Mouse (Mus musculus) liver, embryonic 16.5 days (tissue): ENCODE results near the gene Rnasek. TPM values are rescaled to one million over a fixed set of nuclear protein-coding genes. Genes with fewer than 3 reads are reported as not detected.

Experiments used
- ATAC-seq: fragments of 200-750 bp; cut with Nextera tagmentation; 2 replicates; pipeline ENCODE4 v1.8.0; 2017; ENCODE audit warnings: low read depth, mild to moderate bottlenecking, moderate number of reproducible peaks, moderate library complexity
- H3K27ac ChIP-seq: fragments of 300-500 bp; sonication (generic); 2 replicates; pipeline ENCODE4 v1.5.1; 2014; ENCODE audit warnings: mild to moderate bottlenecking, low read length
- H3K27me3 ChIP-seq: fragments of 300-500 bp; sonication (generic); 2 replicates; pipeline ENCODE4 v1.6.1; 2014; ENCODE audit warnings: low read depth, low read length, mixed read lengths; ENCODE audit not compliant: control insufficient read depth, insufficient read depth
- H3K36me3 ChIP-seq: fragments of 300-500 bp; sonication (generic); 2 replicates; pipeline ENCODE4 v1.6.1; 2014; ENCODE audit warnings: mild to moderate bottlenecking; ENCODE audit not compliant: control insufficient read depth, insufficient read depth
- H3K4me1 ChIP-seq: fragments of 300-500 bp; sonication (generic); 2 replicates; pipeline ENCODE4 v1.6.1; 2014; ENCODE audit warnings: low read depth, low read length, mixed read lengths; ENCODE audit not compliant: control insufficient read depth
- H3K4me2 ChIP-seq: fragments of 300-500 bp; sonication (generic); 2 replicates; pipeline ENCODE4 v1.6.1; 2014; ENCODE audit warnings: low read depth, low read length, mixed read lengths
- H3K4me3 ChIP-seq: fragments of 300-500 bp; sonication (generic); 2 replicates; pipeline ENCODE4 v1.5.1; 2014; ENCODE audit warnings: low read depth, mild to moderate bottlenecking, low read length
- H3K9ac ChIP-seq: fragments of 300-500 bp; sonication (generic); 2 replicates; pipeline ENCODE4 v1.6.1; 2014; ENCODE audit warnings: low read depth, low read length
- H3K9me3 ChIP-seq: fragments of 300-500 bp; sonication (generic); replicated peaks from 2 replicates; pipeline ENCODE4 v1.6.1; 2016; ENCODE audit warnings: low read length; ENCODE audit not compliant: control insufficient read depth
- WGBS: fragments of 180-500 bp; shearing (Covaris S2); extraction: QIAGEN DNeasy Blood & Tissue Kit; methylation state at CpG from one replicate; pipeline ENCODE4 v1.1.7; 2014; ENCODE audit not compliant: insufficient replicate concordance; 5-methylcytosine and 5-hydroxymethylcytosine counted together
- microRNA counts: library from miRNA; unstranded; fragments of <30 nt; microRNA quantifications from one replicate; lab custom pipeline; 2016
- microRNA-seq: library from miRNA; unstranded; fragments of <30 nt; microRNA quantifications from one replicate; pipeline ENCODE4, GENCODE M21; 2016
- polyA plus RNA-seq: library from polyadenylated mRNA; unstranded; fragments of >200 nt; fragmentation: Nextera tagmentation; extraction: Ambion mirVana; gene quantifications from 2 replicates; pipeline ENCODE4 v1.2.1, GENCODE M21; 2015

Rnasek gene
- polyA plus RNA-seq, 1 experiment from 2014 or later = 159 TPM

DNA sequence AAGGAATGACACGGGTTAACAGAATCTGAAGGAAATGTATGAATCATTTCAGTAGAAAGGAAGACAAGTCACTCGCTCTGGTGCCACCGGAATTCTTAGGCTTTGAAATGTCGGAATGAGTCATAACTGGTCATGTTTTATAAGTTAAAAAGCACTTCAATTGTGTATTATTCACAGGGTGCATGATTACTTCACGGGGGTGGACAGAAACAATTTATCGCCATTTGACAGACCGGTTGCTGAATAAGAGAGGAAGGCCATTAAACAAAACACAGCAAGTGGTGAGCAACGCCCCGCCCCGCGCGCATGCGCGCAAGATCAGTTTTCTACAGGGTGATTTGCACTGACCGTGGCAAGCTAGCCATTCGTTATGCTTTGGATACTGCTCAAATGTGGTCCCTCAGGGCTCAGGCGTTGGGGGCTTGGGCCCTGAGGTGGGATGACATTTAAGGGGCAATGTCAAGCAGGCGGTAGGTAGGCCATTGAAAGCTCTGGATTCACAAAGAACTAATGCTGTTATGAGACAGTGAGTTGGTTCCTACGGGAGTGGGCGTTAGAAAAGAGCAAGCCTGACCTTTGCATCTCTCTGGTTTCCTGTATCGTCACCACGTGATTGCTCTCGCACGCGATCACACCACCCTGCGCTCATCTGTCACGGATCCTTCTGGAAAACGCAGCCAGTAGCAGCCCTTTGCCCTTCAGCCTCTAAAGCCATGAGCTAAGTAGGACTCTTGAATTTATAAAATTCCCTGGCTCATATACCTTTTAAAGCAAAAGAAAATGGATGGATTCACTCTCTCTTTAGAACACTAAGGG, 50.1 kb downstream of the Rnasek start:
- 78% methylated on average over 28 of the region's 28 CpGs for WGBS
- H3K4me2 ChIP-seq = no peak overlapping the region
- H3K27ac ChIP-seq = no peak overlapping the region
- H3K27me3 ChIP-seq = no peaks in the 10 kb centered on the region
- H3K4me1 ChIP-seq = no peaks in the 10 kb centered on the region
- H3K9ac ChIP-seq = no peak overlapping the region
- H3K4me3 ChIP-seq = no peak overlapping the region
- H3K9me3 ChIP-seq = no peaks in the 10 kb centered on the region
- no peak for ATAC-seq
- no peaks in the 10 kb centered on the region for H3K36me3 ChIP-seq

MicroRNAs within 50 kb of the gene (microRNA counts, 519-probe panel; counts per million panel counts)
- 60.7 counts per million for microRNA mmu-miR-195 (lab: Ali Mortazavi, UCI)
- 2,254 counts per million, percentile 43 among the panel's probes with 10 or more counts for microRNA mmu-miR-497 (lab: Ali Mortazavi, UCI)

Small RNAs within 50 kb of the gene (microRNA-seq; reads per million reads assigned to microRNA genes)
- 302 reads per million, percentile 65 among the genes with 10 or more reads in this experiment for gene Mir195a
- not detected for gene Mir497
- gene Mir497b = not detected

Other genes starting within 250 kb of the Rnasek start
- 255 and 280 TPM in 2 replicates for gene Gabarap, start 248.7 kb downstream of the Rnasek start, polyA plus RNA-seq
- 17.5 and 18.2 TPM in 2 replicates for gene Phf23, start 244.1 kb downstream of the Rnasek start, polyA plus RNA-seq
- 4.4 and 5.1 TPM in 2 replicates for gene Dvl2, start 239.2 kb downstream of the Rnasek start, polyA plus RNA-seq
- 127 and 138 TPM in 2 replicates for gene Acadvl, start 224.4 kb downstream of the Rnasek start, polyA plus RNA-seq
- 0.40 and 0.53 TPM in 2 replicates for gene Dlg4, start 222.9 kb downstream of the Rnasek start, polyA plus RNA-seq
- 5.0 and 6.0 TPM in 2 replicates for gene Asgr1, start 185.8 kb downstream of the Rnasek start, polyA plus RNA-seq
- 12.9 and 13.1 TPM in 2 replicates for gene Asgr2, start 147.2 kb downstream of the Rnasek start, polyA plus RNA-seq
- gene Mgl2, start 109.5 kb downstream of the Rnasek start, polyA plus RNA-seq = 2.5 and 3.0 TPM in 2 replicates
- gene Clec10a, start 83.6 kb downstream of the Rnasek start, polyA plus RNA-seq = 0.63 and 0.64 TPM in 2 replicates
- 1.1 and 1.3 TPM in 2 replicates for gene Slc16a11, start 27.1 kb downstream of the Rnasek start, polyA plus RNA-seq
- 2.6 and 4.3 TPM in 2 replicates for gene Slc16a13, start 18.8 kb downstream of the Rnasek start, polyA plus RNA-seq
- gene Bcl6b, start 10.0 kb downstream of the Rnasek start, polyA plus RNA-seq = 2.1 and 2.3 TPM in 2 replicates
- gene 0610010K14Rik, start 1.9 kb downstream of the Rnasek start, polyA plus RNA-seq = 53.9 and 54.5 TPM in 2 replicates
- gene Gm21988, start within 50 bp of the Rnasek start, polyA plus RNA-seq = 3.4 and 4.3 TPM in 2 replicates
- gene Alox12, start 15.5 kb upstream of the Rnasek start, polyA plus RNA-seq = 13.0 and 14.8 TPM in 2 replicates
- gene Alox12e, start 82.8 kb upstream of the Rnasek start, polyA plus RNA-seq = 0.11 TPM in 1 of 2 replicates, not detected in the other
- 1.7 and 2.0 TPM in 2 replicates for gene Alox15, start 112.2 kb upstream of the Rnasek start, polyA plus RNA-seq
- gene Pelp1, start 170.2 kb upstream of the Rnasek start, polyA plus RNA-seq = 11.1 and 13.1 TPM in 2 replicates
- 15.0 and 15.8 TPM in 2 replicates for gene Arrb2, start 192.8 kb upstream of the Rnasek start, polyA plus RNA-seq
- gene Med11, start 212.1 kb upstream of the Rnasek start, polyA plus RNA-seq = 12.8 and 13.7 TPM in 2 replicates
- gene Zmynd15, start 219.6 kb upstream of the Rnasek start, polyA plus RNA-seq = 0.42 and 0.87 TPM in 2 replicates
- 2.6 and 3.0 TPM in 2 replicates for gene Cxcl16, start 220.1 kb upstream of the Rnasek start, polyA plus RNA-seq